In genomic region chr19:20558952-20559351, GRCm38 (mm10) we compare ENCODE assay signal across 12 mouse cellular contexts.
DNase-seq lines count a peak whose midpoint lies in the region; ATAC-seq and TF ChIP-seq lines count a peak whose summit lies in the region.
"Had no signal": no experiment of that assay in that cellular context is flagged by ENCODE, and none has a peak within 500 bp of the region (broad histone marks: within the 10 kb centered on the region; RNA-seq: fewer than 3 reads in every experiment).

No protein-coding gene starts in this region.

- TF ChIP-seq CTCF in left cerebral cortex, adult 2 months (IDR thresholded peaks at IDR 0.05) = no peak
- no peak for TF ChIP-seq CTCF in gastrocnemius, adult 2 months (IDR thresholded peaks at IDR 0.05)

- intact Hi-C loops in left cerebral cortex, adult 2 months (cut with DNase I) = no loop called here
- intact Hi-C loops in left cerebral cortex, postnatal 14 days (cut with DNase I) = no loop called here
- intact Hi-C loops in gastrocnemius, adult 2 months (cut with DNase I) = no loop called here

- ATAC-seq in erythroblast, adult 5-6 weeks (replicated peaks; ENCODE audit: low FRiP score, poor library complexity, severe bottlenecking) = peak; percentile 85
- ATAC-seq in megakaryocyte-erythroid progenitor cell, adult 5-6 weeks (replicated peaks; ENCODE audit: low FRiP score, low TSS enrichment, poor library complexity, severe bottlenecking) = peak; percentile 85

- no peak overlapping the region for H3K4me3 ChIP-seq in left cerebral cortex, adult 2 months
- no peak overlapping the region for H3K4me3 ChIP-seq in gastrocnemius, adult 2 months
- H3K4me3 ChIP-seq: erythroblast, embryonic 14.5 days; heart, embryonic 10.5 days; layer of hippocampus, adult 2 months; limb, embryonic 15.5 days had no signal

- H3K27ac ChIP-seq in left cerebral cortex, adult 2 months = peak overlapping the region; percentile 63
- H3K27ac ChIP-seq in gastrocnemius, adult 2 months = no peak overlapping the region
- H3K27ac ChIP-seq: heart, embryonic 10.5 days; layer of hippocampus, adult 2 months; limb, embryonic 15.5 days had no signal

- DNase-seq in left cerebral cortex, adult 2 months (ENCODE audit: extremely low spot score in 1 of 2, low spot score in 2 of 2) = no peak
- DNase-seq in left cerebral cortex, postnatal 14 days (ENCODE audit: low spot score in 2 of 2) = no peak
- peak; percentile 73 for DNase-seq in MEL-GATA-1-ER (ENCODE audit: extremely low read depth, low read depth)
- no peak for DNase-seq in gastrocnemius, postnatal 4 days (ENCODE audit: low spot score in 2 of 2)
- DNase-seq in left cerebral cortex, adult 18-20 months (ENCODE audit: low spot score in 2 of 2) = no peak
- no peak for DNase-seq in gastrocnemius, adult 2 months
